Mouse (Mus musculus): ENCODE measurements around the gene C1qb.

The C1qb gene

GRCm38 (mm10) chr4:136842802-136843201, 43.2 kb downstream of the C1qb start:
- in situ Hi-C loops (cut with MseI, MboI): loop anchor here (5.0 to 10.0 kb wide), 2 partner anchors 166 to 168 kb away; no protein-coding TSS in a partner anchor

- in situ Hi-C loops (cut with MseI, MboI): loop anchor here (5.0 to 10.0 kb wide), 2 partner anchors 165 to 167 kb away; no protein-coding TSS in a partner anchor
These were observed 44.0 kb downstream of the C1qb start for GRCm38 (mm10) chr4:136842033-136842432.

DNA sequence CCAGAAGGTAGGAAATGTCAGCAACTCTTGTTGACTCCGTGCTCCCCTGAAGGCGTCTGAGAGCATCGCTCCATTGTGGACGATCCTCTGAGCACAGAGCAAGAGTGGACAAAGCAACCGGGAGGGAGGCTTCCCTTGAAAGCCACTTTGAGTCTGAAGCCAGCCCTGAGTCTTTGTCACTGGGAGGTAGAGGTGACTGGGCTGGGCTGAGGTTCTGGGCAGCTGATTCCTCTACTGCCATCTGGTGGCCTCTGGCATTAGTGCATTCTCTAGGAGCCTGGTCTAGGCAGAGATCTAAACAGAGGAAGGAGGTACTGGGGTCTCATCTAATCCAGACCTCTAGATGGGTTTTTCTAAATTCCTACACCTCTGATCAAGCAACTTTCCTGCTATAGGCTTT, 44.9 kb downstream of the C1qb start:
- in situ Hi-C loops (cut with MseI, MboI): loop anchor here (5.0 to 10.0 kb wide), 2 partner anchors 164 to 166 kb away; no protein-coding TSS in a partner anchor

GRCm38 (mm10) chr4:136838462-136838861, 47.5 kb downstream of the C1qb start:
- in situ Hi-C loops (cut with MseI, MboI): no loop called here

GRCm38 (mm10) chr4:136838026-136838425, 48.0 kb downstream of the C1qb start:
- in situ Hi-C loops (cut with MseI, MboI): no loop called here

- in situ Hi-C loops (cut with MseI, MboI): no loop called here
These were observed 49.5 kb downstream of the C1qb start for GRCm38 (mm10) chr4:136836387-136836931.

- in situ Hi-C loops (cut with MseI, MboI): no loop called here
These were observed 50.2 kb downstream of the C1qb start, which contains the start of gene Ephb2 for GRCm38 (mm10) chr4:136835621-136836386. Ephb2 (minus strand) TSS chr4:136835988.

DNA sequence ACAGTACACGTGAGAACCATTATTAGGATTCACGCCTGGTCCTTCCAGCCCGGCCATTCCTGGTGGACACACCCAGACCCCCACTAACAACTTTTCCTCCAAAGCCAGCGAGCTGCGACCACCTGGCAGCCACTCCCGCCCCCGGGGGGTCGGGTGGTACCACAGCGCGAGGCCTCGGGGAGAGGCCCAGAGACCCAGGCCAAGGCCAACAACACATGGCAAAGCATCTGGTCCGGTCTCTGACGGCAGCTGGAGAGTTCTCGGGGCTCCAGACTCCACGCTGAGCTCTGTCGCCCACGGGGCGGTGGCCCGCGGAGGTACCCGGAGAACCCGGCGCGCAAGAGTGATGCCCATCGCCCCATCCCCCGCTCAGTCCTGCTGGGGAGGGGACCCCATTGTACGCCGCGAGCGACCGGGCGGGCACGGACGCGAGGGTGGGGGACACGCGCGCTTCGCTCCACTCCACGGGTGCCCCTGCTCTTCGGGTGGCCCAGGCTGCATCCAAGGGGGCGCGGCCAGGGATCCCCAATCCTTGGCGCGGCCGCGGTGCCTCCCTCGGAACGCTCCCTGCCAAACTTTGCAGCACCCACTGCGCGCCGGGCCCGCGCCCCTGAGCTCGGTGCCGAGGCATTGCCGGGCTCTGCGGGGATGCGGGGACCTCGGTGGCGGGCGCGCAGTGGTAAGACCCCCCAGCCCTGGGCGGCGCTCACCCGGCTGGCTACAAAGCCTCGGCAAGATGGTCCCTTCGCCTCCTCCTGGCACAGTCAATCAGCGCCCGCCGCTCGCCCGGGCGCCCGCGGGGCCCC, 51.0 kb downstream of the C1qb start:
- in situ Hi-C loops (cut with MseI, MboI): no loop called here

- in situ Hi-C loops (cut with MseI, MboI): no loop called here
These were observed 51.6 kb downstream of the C1qb start for GRCm38 (mm10) chr4:136834439-136834814.

GRCm38 (mm10) chr4:136833619-136834351, 52.2 kb downstream of the C1qb start:
- in situ Hi-C loops (cut with MseI, MboI): no loop called here

DNA sequence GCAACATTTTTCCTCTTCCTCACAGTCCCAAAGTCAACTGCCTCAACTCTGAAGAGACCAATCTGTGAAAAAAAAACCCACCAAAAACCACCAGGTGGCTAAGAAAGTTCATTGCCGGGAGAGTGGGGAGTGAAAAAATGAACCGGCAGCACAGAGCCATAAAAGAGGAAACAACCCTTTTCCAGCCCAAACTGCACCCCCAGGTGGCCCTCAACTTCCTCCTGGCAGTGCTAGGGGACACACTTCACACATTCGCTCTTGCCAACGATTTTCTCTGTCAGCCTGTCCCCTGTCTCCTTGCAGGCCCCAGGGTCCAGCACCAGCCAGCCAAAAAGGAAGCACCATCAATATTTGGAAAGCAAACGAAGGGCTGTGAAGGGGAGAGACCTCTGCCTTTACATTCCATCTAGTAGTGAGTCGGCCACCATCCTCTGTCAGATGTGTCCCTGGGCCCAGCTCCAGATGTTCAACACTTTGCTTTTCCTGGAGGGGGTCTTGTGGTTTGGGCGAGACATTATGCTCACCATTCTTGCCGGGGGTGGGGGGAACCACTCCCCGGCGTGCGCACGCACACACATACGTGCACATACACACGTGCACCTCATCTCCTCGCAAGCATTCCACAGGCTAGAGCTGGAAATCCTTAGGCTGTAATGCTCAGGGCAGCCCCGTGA, 53.3 kb downstream of the C1qb start:
- in situ Hi-C loops (cut with MseI, MboI): no loop called here

DNA sequence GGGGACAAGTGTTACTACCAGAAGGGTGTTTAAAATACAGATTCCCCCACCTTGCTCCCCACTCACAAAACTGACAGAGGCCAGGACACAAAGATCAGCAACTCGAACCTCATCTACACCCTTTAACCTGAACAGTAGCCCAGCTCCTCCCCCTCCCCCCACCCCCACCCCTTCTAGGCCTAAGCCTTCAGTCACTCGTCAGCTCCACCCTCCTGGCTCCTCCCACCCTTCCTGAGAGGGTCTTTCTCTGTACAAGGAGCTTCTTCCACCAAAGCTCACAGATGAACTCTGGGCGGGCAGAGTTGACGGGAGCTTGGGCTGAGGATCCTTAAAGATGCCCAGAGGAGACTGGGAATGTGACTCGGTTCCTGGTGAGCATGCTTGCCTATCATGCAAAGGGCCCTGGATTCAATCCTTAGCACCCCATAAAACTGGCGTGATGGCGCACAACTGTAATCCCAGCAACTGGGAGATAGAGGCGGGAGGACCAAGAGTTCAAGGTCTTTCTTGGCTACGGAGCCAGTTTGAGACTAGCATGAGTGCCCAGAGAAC, 55.6 kb downstream of the C1qb start:
- in situ Hi-C loops (cut with MseI, MboI): no loop called here

Data from mouse trophoblast stem cell (cell line).